Mouse (Mus musculus): ENCODE measurements around the gene Mapk8ip2.
A peak's percentile ranks its signal among the peaks of the same experiment; 100 is the strongest.
"Not testable (repeated sequence)": the region's sequence is repeated elsewhere in the genome, so short reads cannot be mapped to it uniquely, and the experiment has no call there.

The Mapk8ip2 gene

GRCm38 (mm10) chr15:89453865-89454478, at the start of gene Mapk8ip2:
Gene Mapk8ip2 (plus strand): TSS chr15:89453913.
- DNase-seq, result no peak

GRCm38 (mm10) chr15:89404831-89405623, 48.7 kb upstream of the Mapk8ip2 start:
- DNase-seq, result no peak

- DNase-seq, result no peak
Observed at GRCm38 (mm10) chr15:89406691-89407090, 47.0 kb upstream of the Mapk8ip2 start.

GRCm38 (mm10) chr15:89410118-89410517, 43.6 kb upstream of the Mapk8ip2 start, which contains the start of gene Syce3:
Gene Syce3 (minus strand): TSS chr15:89410503.
- no peak for DNase-seq

- no peak for DNase-seq
Observed at GRCm38 (mm10) chr15:89415282-89415681, 38.4 kb upstream of the Mapk8ip2 start.

- no peak for DNase-seq
Observed at GRCm38 (mm10) chr15:89421938-89422337, 31.8 kb upstream of the Mapk8ip2 start.

GRCm38 (mm10) chr15:89424621-89425020, 29.1 kb upstream of the Mapk8ip2 start:
- DNase-seq, result no peak

- DNase-seq, result peak; percentile 20
Observed at GRCm38 (mm10) chr15:89425711-89426121, 28.0 kb upstream of the Mapk8ip2 start, which contains the start of gene Cpt1b. Gene Cpt1b (minus strand): TSS chr15:89425863.

- DNase-seq, result no peak
Observed at GRCm38 (mm10) chr15:89426716-89427115, 27.0 kb upstream of the Mapk8ip2 start.

GRCm38 (mm10) chr15:89428136-89428790, 25.4 kb upstream of the Mapk8ip2 start:
- no peak for DNase-seq

- no peak for DNase-seq
Observed at GRCm38 (mm10) chr15:89428821-89429351, 24.8 kb upstream of the Mapk8ip2 start.

GRCm38 (mm10) chr15:89429352-89430221, 24.1 kb upstream of the Mapk8ip2 start, which contains the start of the genes C730034F03Rik, Gm44502 and Chkb:
Gene C730034F03Rik (plus strand): TSS chr15:89429589.
Gene Gm44502 (minus strand): TSS chr15:89429696.
Gene Chkb (minus strand): TSS chr15:89429908.
- DNase-seq, result peak; percentile 94

- DNase-seq, result no peak
Observed at GRCm38 (mm10) chr15:89430341-89430740, 23.4 kb upstream of the Mapk8ip2 start.

GRCm38 (mm10) chr15:89430771-89431170, 22.9 kb upstream of the Mapk8ip2 start:
- DNase-seq, result not testable (repeated sequence)

GRCm38 (mm10) chr15:89431271-89431670, 22.4 kb upstream of the Mapk8ip2 start:
- DNase-seq, result no peak

GRCm38 (mm10) chr15:89431806-89432205, 21.9 kb upstream of the Mapk8ip2 start:
- no peak for DNase-seq

- no peak for DNase-seq
Observed at GRCm38 (mm10) chr15:89432946-89433345, 20.8 kb upstream of the Mapk8ip2 start.

- DNase-seq, result no peak
Observed at GRCm38 (mm10) chr15:89434136-89434535, 19.6 kb upstream of the Mapk8ip2 start.

- no peak for DNase-seq
Observed at GRCm38 (mm10) chr15:89435878-89436277, 17.8 kb upstream of the Mapk8ip2 start.

GRCm38 (mm10) chr15:89442486-89443070, 11.1 kb upstream of the Mapk8ip2 start:
- DNase-seq, result no peak
